Mouse (Mus musculus) liver, embryonic 11.5 days (tissue): ENCODE results near the gene Fam83f. TPM values are rescaled to one million over a fixed set of nuclear protein-coding genes. Genes with fewer than 3 reads are reported as not detected.

Source experiments
- ATAC-seq: fragments of 200-750 bp; cut with Nextera tagmentation; replicated peaks from 2 replicates; pipeline ENCODE4 v1.8.0; 2017; ENCODE audit warnings: moderate number of reproducible peaks, mild to moderate bottlenecking, moderate TSS enrichment, moderate library complexity; ENCODE audit not compliant: low FRiP score
- DNase-seq: peaks from one replicate; pipeline ENCODE4 v3.0.0-alpha.2; 2017; ENCODE audit warnings: low spot score
- H3K27ac ChIP-seq: fragments of 300-500 bp; sonication (generic); 2 replicates; pipeline ENCODE4 v1.5.1; 2014; ENCODE audit warnings: mild to moderate bottlenecking, low read depth, low read length, control low read depth
- H3K27me3 ChIP-seq: fragments of 300-500 bp; sonication (generic); replicated peaks from 2 replicates; pipeline ENCODE4 v1.6.1; 2014; ENCODE audit warnings: low read length, mixed read lengths; ENCODE audit not compliant: control insufficient read depth, insufficient read depth
- H3K36me3 ChIP-seq: fragments of 300-500 bp; sonication (generic); 2 replicates; pipeline ENCODE4 v1.6.1; 2014; ENCODE audit warnings: mild to moderate bottlenecking, low read length, moderate library complexity, mixed read lengths; ENCODE audit not compliant: control insufficient read depth, insufficient read depth
- H3K4me1 ChIP-seq: fragments of 300-500 bp; sonication (generic); replicated peaks from 2 replicates; pipeline ENCODE4 v1.6.1; 2014; ENCODE audit warnings: low read length, mixed read lengths; ENCODE audit not compliant: control insufficient read depth, insufficient read depth
- H3K4me2 ChIP-seq: fragments of 300-500 bp; sonication (generic); 2 replicates; pipeline ENCODE4 v1.6.1; 2014; ENCODE audit warnings: mild to moderate bottlenecking, control low read depth, moderate library complexity
- H3K4me3 ChIP-seq: fragments of 300-500 bp; sonication (generic); 2 replicates; pipeline ENCODE4 v1.5.1; 2014; ENCODE audit warnings: low read depth, low read length, control low read depth
- H3K9ac ChIP-seq: fragments of 300-500 bp; sonication (generic); 2 replicates; pipeline ENCODE4 v1.6.1; 2014; ENCODE audit warnings: low read depth, low read length, control low read depth
- H3K9me3 ChIP-seq: fragments of 300-500 bp; sonication (generic); 2 replicates; pipeline ENCODE4 v1.6.1; 2016; ENCODE audit warnings: low read length, inconsistent platforms, mixed read lengths; ENCODE audit not compliant: control insufficient read depth
- WGBS: fragments of 180-500 bp; shearing (Covaris S2); extraction: QIAGEN DNeasy Blood & Tissue Kit; methylation state at CpG from one replicate; pipeline ENCODE4 v1.1.7; 2014; 5-methylcytosine and 5-hydroxymethylcytosine counted together
- polyA plus RNA-seq: library from polyadenylated mRNA; unstranded; fragments of >200 nt; fragmentation: Nextera tagmentation; extraction: Ambion mirVana; gene quantifications from 2 replicates; pipeline ENCODE4 v1.2.1, GENCODE M21; 2014

Fam83f gene
- polyA plus RNA-seq, 1 experiment from 2014 or later, result 0.34 TPM

GRCm38 (mm10) chr15:80679515-80680215 is 8.0 kb downstream of the Fam83f start:
- DNase-seq, result no peak
- WGBS, result 69% methylated on average over 8 of the region's 8 CpGs
- H3K4me2 ChIP-seq, result no peak overlapping the region
- H3K27ac ChIP-seq, result no peak overlapping the region
- H3K27me3 ChIP-seq, result no peaks in the 10 kb centered on the region; the same call in none of the 2 replicates
- no peak for ATAC-seq
- H3K9me3 ChIP-seq, result no peaks in the 10 kb centered on the region
- no peak overlapping the region for H3K9ac ChIP-seq
- no peak overlapping the region for H3K4me3 ChIP-seq
- peaks cover 5% of the 10 kb centered on the region; the same call in 1 of the 2 replicates for H3K4me1 ChIP-seq
- no peaks in the 10 kb centered on the region for H3K36me3 ChIP-seq

- H3K9me3 ChIP-seq, result no peaks in the 10 kb centered on the region
- peaks cover 2% of the 10 kb centered on the region for H3K27me3 ChIP-seq
- no peak overlapping the region for H3K4me2 ChIP-seq
- H3K36me3 ChIP-seq, result no peaks in the 10 kb centered on the region
- no peak for ATAC-seq
- H3K4me1 ChIP-seq, result peaks cover 5% of the 10 kb centered on the region; the same call in 1 of the 2 replicates
- no peak overlapping the region for H3K9ac ChIP-seq
- WGBS, result 54% methylated on average over 7 of the region's 7 CpGs
- DNase-seq, result no peak
- H3K27ac ChIP-seq, result no peak overlapping the region
- H3K4me3 ChIP-seq, result no peak overlapping the region
Measured at GRCm38 (mm10) chr15:80680347-80681030, 8.8 kb downstream of the Fam83f start.

- ATAC-seq, result no peak
- Histone ChIP-seq H3K4me3 (no peak overlapping the region), H3K9me3 (no peaks in the 10 kb centered on the region), H3K4me1 (peaks cover 5% of the 10 kb centered on the region; the same call in 1 of the 2 replicates), H3K36me3 (no peaks in the 10 kb centered on the region), H3K4me2 (no peak overlapping the region), H3K9ac (no peak overlapping the region), H3K27me3 (peaks cover 3% of the 10 kb centered on the region), H3K27ac (no peak overlapping the region)
- 58% methylated on average over 4 of the region's 4 CpGs for WGBS
- DNase-seq, result no peak
Measured at GRCm38 (mm10) chr15:80681466-80681881, 9.8 kb downstream of the Fam83f start.

GRCm38 (mm10) chr15:80682343-80682742 is 10.7 kb downstream of the Fam83f start:
- WGBS, result 74% methylated on average over 8 of the region's 8 CpGs
- H3K27ac ChIP-seq, result no peak overlapping the region

GRCm38 (mm10) chr15:80683151-80683550 is 11.5 kb downstream of the Fam83f start:
- H3K27ac ChIP-seq, result no peak overlapping the region
- ATAC-seq (no peak), DNase-seq (no peak)
- no peak overlapping the region for H3K4me2 ChIP-seq
- no peak overlapping the region for H3K9ac ChIP-seq
- no peaks in the 10 kb centered on the region for H3K36me3 ChIP-seq
- H3K4me3 ChIP-seq, result no peak overlapping the region
- 80% methylated on average over 6 of the region's 6 CpGs for WGBS
- no peaks in the 10 kb centered on the region for H3K9me3 ChIP-seq
- H3K27me3 ChIP-seq, result peaks cover 10% of the 10 kb centered on the region
- peaks cover 5% of the 10 kb centered on the region; the same call in 1 of the 2 replicates for H3K4me1 ChIP-seq

More at GRCm38 (mm10) chr15:80682343-80682742, 10.7 kb downstream of the Fam83f start:
- DNase-seq (no peak), ATAC-seq (no peak)
- Histone ChIP-seq H3K9me3 (no peaks in the 10 kb centered on the region), H3K4me2 (no peak overlapping the region), H3K27me3 (peaks cover 10% of the 10 kb centered on the region), H3K4me3 (no peak overlapping the region), H3K9ac (no peak overlapping the region), H3K36me3 (no peaks in the 10 kb centered on the region), H3K4me1 (peaks cover 5% of the 10 kb centered on the region; the same call in 1 of the 2 replicates)

GRCm38 (mm10) chr15:80683990-80684389 is 12.3 kb downstream of the Fam83f start:
- 71% methylated on average over 3 of the region's 3 CpGs for WGBS
- H3K9me3 ChIP-seq, result no peaks in the 10 kb centered on the region

GRCm38 (mm10) chr15:80684786-80685602 is 13.3 kb downstream of the Fam83f start:
- Histone ChIP-seq H3K9ac (no peak overlapping the region), H3K4me3 (no peak overlapping the region), H3K36me3 (no peaks in the 10 kb centered on the region), H3K4me1 (peaks cover 5% of the 10 kb centered on the region; the same call in 1 of the 2 replicates), H3K9me3 (no peaks in the 10 kb centered on the region), H3K4me2 (no peak overlapping the region), H3K27me3 (peaks cover 10% of the 10 kb centered on the region), H3K27ac (no peak overlapping the region)
- ATAC-seq (no peak), DNase-seq (no peak)
- WGBS, result 39% methylated on average over 8 of the region's 8 CpGs

More at GRCm38 (mm10) chr15:80683990-80684389, 12.3 kb downstream of the Fam83f start:
- Histone ChIP-seq H3K4me2 (no peak overlapping the region), H3K27me3 (peaks cover 10% of the 10 kb centered on the region), H3K36me3 (no peaks in the 10 kb centered on the region), H3K27ac (no peak overlapping the region), H3K9ac (no peak overlapping the region), H3K4me3 (no peak overlapping the region), H3K4me1 (peaks cover 5% of the 10 kb centered on the region; the same call in 1 of the 2 replicates)
- ATAC-seq (no peak), DNase-seq (no peak)

GRCm38 (mm10) chr15:80685603-80685895 is 13.9 kb downstream of the Fam83f start:
- H3K9ac ChIP-seq, result no peak overlapping the region
- H3K4me1 ChIP-seq, result peaks cover 5% of the 10 kb centered on the region; the same call in 1 of the 2 replicates
- ATAC-seq, result no peak
- H3K4me2 ChIP-seq, result no peak overlapping the region
- H3K9me3 ChIP-seq, result no peaks in the 10 kb centered on the region
- DNase-seq, result no peak
- WGBS, result 33% methylated on average over 7 of the region's 7 CpGs
- H3K27me3 ChIP-seq, result peaks cover 10% of the 10 kb centered on the region
- H3K4me3 ChIP-seq, result no peak overlapping the region
- no peak overlapping the region for H3K27ac ChIP-seq
- H3K36me3 ChIP-seq, result no peaks in the 10 kb centered on the region
